8 mouse cellular contexts compared by ENCODE assay signal in genomic region chr4:98382716-98383424, GRCm38 (mm10). TPM values are rescaled to one million over a fixed set of nuclear protein-coding genes. Genes with fewer than 3 reads are reported as not detected.
DNase-seq lines count a peak whose midpoint lies in the region; ATAC-seq and TF ChIP-seq lines count a peak whose summit lies in the region.

Gene Tm2d1 (minus strand): TSS chr4:98383306.

- peak; percentile 99 for ATAC-seq in forebrain, postnatal 0 days
- peak; percentile 97 for ATAC-seq in lung, embryonic 14.5 days (ENCODE audit: insufficient read depth)
- ATAC-seq in neutrophil, adult 5-6 weeks (ENCODE audit: extremely low read depth, insufficient number of reproducible peaks, low FRiP score, poor library complexity, severe bottlenecking) = peak; percentile 94

- peak within 1 kb of the TSS; percentile 60 for H3K4me2 ChIP-seq in forebrain, postnatal 0 days (ENCODE audit: low read depth)
- H3K4me2 ChIP-seq in lung, embryonic 14.5 days = peak within 1 kb of the TSS; percentile 64

- peak; percentile 68 for DNase-seq in MEL-GATA-1-ER (ENCODE audit: extremely low read depth, low read depth)
- DNase-seq in cerebellum, adult 2 months = peak; percentile 84
- peak; percentile 87 for DNase-seq in forebrain, postnatal 0 days
- peak; percentile 84 to 85 for DNase-seq in heart, postnatal 36 days
- peak; percentile 62 to 68 for DNase-seq in layer of hippocampus, adult 8-10 months (ENCODE audit: low spot score in 2 of 2)
- DNase-seq in lung, embryonic 14.5 days = peak; percentile 93
- DNase-seq in testis, postnatal 14 days (ENCODE audit: low spot score) = peak; percentile 86

- peak within 1 kb of the TSS; percentile 18 for H3K27ac ChIP-seq in cerebellum, adult 2 months (ENCODE audit: insufficient read depth, low read length)
- peak within 1 kb of the TSS; percentile 69 for H3K27ac ChIP-seq in forebrain, postnatal 0 days (ENCODE audit: low read depth, low read length)
- peak within 1 kb of the TSS; percentile 77; the same call in 1 of the 2 replicates for H3K27ac ChIP-seq in lung, embryonic 14.5 days (ENCODE audit: low read depth)

- no peaks in the 10 kb centered on the region for H3K9me3 ChIP-seq in forebrain, postnatal 0 days (ENCODE audit: low read length)
- H3K9me3 ChIP-seq in lung, embryonic 14.5 days (ENCODE audit: low read depth, low read length) = no peaks in the 10 kb centered on the region

- TF ChIP-seq POLR2A in cerebellum, adult 2 months (IDR thresholded peaks at IDR 0.05; ENCODE audit: borderline replicate concordance, insufficient read depth, low read length) = peak; percentile 72; the same call in 1 of the 2 replicates

- under 1% methylated on average over 46 of the region's 46 CpGs for WGBS in cerebellum, adult 2 months
- WGBS in forebrain, postnatal 0 days = under 1% methylated on average over 46 of the region's 46 CpGs
- 0% methylated on average over 46 of the region's 46 CpGs for WGBS in lung, embryonic 14.5 days

- H3K36me3 ChIP-seq in forebrain, postnatal 0 days (ENCODE audit: insufficient read depth) = no peaks in the 10 kb centered on the region
- H3K36me3 ChIP-seq in lung, embryonic 14.5 days (ENCODE audit: insufficient read depth) = peaks cover 5% of the 10 kb centered on the region

- H3K9ac ChIP-seq in forebrain, postnatal 0 days = peak within 1 kb of the TSS; percentile 94
- H3K9ac ChIP-seq in lung, embryonic 14.5 days = peak within 1 kb of the TSS; percentile 96

- no peaks in the 10 kb centered on the region for H3K4me1 ChIP-seq in cerebellum, adult 2 months (ENCODE audit: control insufficient read depth, insufficient read depth, low read length)
- peaks cover 5% of the 10 kb centered on the region; the same call in 1 of the 2 replicates for H3K4me1 ChIP-seq in forebrain, postnatal 0 days (ENCODE audit: insufficient read depth)
- 0 out of 2 replicates have a peak, but pooled peaks cover 4% of the 10 kb centered on the region for H3K4me1 ChIP-seq in lung, embryonic 14.5 days (ENCODE audit: insufficient read depth)

- H3K27me3 ChIP-seq in cerebellum, adult 2 months (ENCODE audit: control insufficient read depth, insufficient read depth, low read length) = no peaks in the 10 kb centered on the region
- no peaks in the 10 kb centered on the region for H3K27me3 ChIP-seq in forebrain, postnatal 0 days (ENCODE audit: insufficient read depth, low read length)
- no peaks in the 10 kb centered on the region for H3K27me3 ChIP-seq in lung, embryonic 14.5 days (ENCODE audit: insufficient read depth, low read length)

- intact Hi-C loops in heart, postnatal 36 days (cut with DNase I) = loop anchor here (5.0 to 10.0 kb wide), 2 partner anchors 542 to 631 kb away; partner anchors contain the start of gene Usp1

- no peak for TF ChIP-seq CTCF in cerebellum, adult 2 months (IDR thresholded peaks at IDR 0.05; ENCODE audit: borderline replicate concordance, insufficient read depth, low read depth, low read length)
- no peak; the same call in 1 of the 2 replicates for TF ChIP-seq CTCF in forebrain, postnatal 0 days (IDR thresholded peaks at IDR 0.05; ENCODE audit: low read depth)
- no peak for TF ChIP-seq CTCF in lung, embryonic 14.5 days (IDR thresholded peaks at IDR 0.05; ENCODE audit: low read depth)

- H3K4me3 ChIP-seq in cerebellum, adult 2 months (replicated peaks; ENCODE audit: insufficient read depth, low read depth, low read length) = peak within 1 kb of the TSS; percentile 85
- H3K4me3 ChIP-seq in forebrain, postnatal 0 days (ENCODE audit: low read depth, low read length) = peak within 1 kb of the TSS; percentile 98
- H3K4me3 ChIP-seq in lung, embryonic 14.5 days (ENCODE audit: low read depth, low read length) = peak within 1 kb of the TSS; percentile 89

RNA-seq across cellular contexts. Expression of gene Tm2d1, which starts in this region (rescaled TPM):
- polyA plus RNA-seq in cerebellum, adult 2 months (2012; rRNA removed) = 61.3 and 63.1 TPM in 2 replicates
- total RNA-seq in forebrain, postnatal 0 days (2014; rRNA removed) = 67.9 and 69.9 TPM in 2 replicates
- polyA plus RNA-seq in forebrain, postnatal 0 days (2015; fragmentation: Nextera tagmentation; extraction: Ambion mirVana) = 149 and 163 TPM in 2 replicates
- total RNA-seq in heart, postnatal 36 days (2021) = 10 to 100 TPM; 41.2 to 41.3 TPM
- 10 to 100 TPM; 36.6 to 47.8 (median 39.7) TPM for total RNA-seq in layer of hippocampus, adult 8-10 months (2022)
- 78.6 and 86.0 TPM in 2 replicates for polyA plus RNA-seq in lung, embryonic 14.5 days (2014; fragmentation: Nextera tagmentation; extraction: Ambion mirVana)
- 13.6 and 21.0 TPM in 2 replicates for total RNA-seq in neutrophil, adult 5-6 weeks (2017)

Comparison
In these comparisons a context has a peak if more than half of its experiments do, and no peak if none do; other contexts are left out.
1. Peak in every context shown above with its lines: DNase-seq, ATAC-seq, H3K4me3 ChIP-seq and H3K27ac ChIP-seq.
2. H3K27ac ChIP-seq: peak in every context shown above with its lines; median percentile 77 in lung, embryonic 14.5 days; 69 in forebrain, postnatal 0 days; 18 in cerebellum, adult 2 months.